Mouse (Mus musculus) limb, embryonic 14.5 days (tissue): ENCODE data around the gene Sapcd2. TPM values are rescaled to one million over a fixed set of nuclear protein-coding genes. Genes with fewer than 3 reads are reported as not detected.

ENCODE experiments used
- ATAC-seq: fragments of 200-750 bp; cut with Nextera tagmentation; 2 replicates; pipeline ENCODE4 v1.8.0; 2017; ENCODE audit warnings: low read depth, moderate number of reproducible peaks, moderate TSS enrichment; ENCODE audit not compliant: low FRiP score
- DNase-seq: peaks from one replicate; pipeline ENCODE4 v3.0.0-alpha.2; 2015; ENCODE audit warnings: low spot score
- H3K27ac ChIP-seq: fragments of 300-500 bp; sonication (generic); replicated peaks from 2 replicates; pipeline ENCODE4 v1.5.1; 2014; ENCODE audit warnings: low read depth, mild to moderate bottlenecking, low read length, moderate library complexity, mixed read lengths
- H3K27me3 ChIP-seq: fragments of 300-500 bp; sonication (generic); 2 replicates; pipeline ENCODE4 v1.6.1; 2014; ENCODE audit warnings: low read length, mixed read lengths; ENCODE audit not compliant: control insufficient read depth, insufficient read depth
- H3K36me3 ChIP-seq: fragments of 300-500 bp; sonication (generic); 2 replicates; pipeline ENCODE4 v1.6.1; 2014; ENCODE audit warnings: mild to moderate bottlenecking, low read length, moderate library complexity, mixed read lengths; ENCODE audit not compliant: control insufficient read depth, insufficient read depth
- H3K4me1 ChIP-seq: fragments of 300-500 bp; sonication (generic); 2 replicates; pipeline ENCODE4 v1.6.1; 2014; ENCODE audit warnings: antibody characterized with exemption, low read length, mixed read lengths; ENCODE audit not compliant: control insufficient read depth, insufficient read depth
- H3K4me2 ChIP-seq: fragments of 300-500 bp; sonication (generic); replicated peaks from 2 replicates; pipeline ENCODE4 v1.6.1; 2014; ENCODE audit warnings: low read depth, mild to moderate bottlenecking, low read length, moderate library complexity; ENCODE audit not compliant: severe bottlenecking
- H3K4me3 ChIP-seq: fragments of 300-500 bp; sonication (generic); replicated peaks from 2 replicates; pipeline ENCODE4 v1.5.1; 2014; ENCODE audit warnings: low read length
- H3K9ac ChIP-seq: fragments of 300-500 bp; sonication (generic); 2 replicates; pipeline ENCODE4 v1.6.1; 2014; ENCODE audit warnings: mild to moderate bottlenecking, low read depth, low read length, moderate library complexity; ENCODE audit not compliant: severe bottlenecking
- H3K9me3 ChIP-seq: fragments of 300-500 bp; sonication (generic); 2 replicates; pipeline ENCODE4 v1.6.1; 2016; ENCODE audit warnings: low read length; ENCODE audit not compliant: control insufficient read depth
- POLR2A ChIP-seq: fragments of 200-500 bp; IDR thresholded peaks from 2 replicates; pipeline ENCODE4 v1.8.0; 2012; ENCODE audit warnings: inconsistent platforms, mild to moderate bottlenecking, moderate library complexity, borderline replicate concordance; ENCODE audit not compliant: insufficient read depth, insufficient read length; ENCODE audit errors: extremely low read depth
- WGBS: fragments of 180-500 bp; shearing (Covaris S2); extraction: QIAGEN DNeasy Blood & Tissue Kit; methylation state at CpG from one replicate; pipeline ENCODE4 v1.1.7; 2014; 5-methylcytosine and 5-hydroxymethylcytosine counted together
- polyA plus RNA-seq, 2 experiments: library from polyadenylated mRNA; depleted of rRNA in 1 of 2; stranded (reverse) in 1 of 2; unstranded in 1 of 2; fragments of >200 nt; fragmentation: Nextera tagmentation in 1 of 2; extraction: Ambion mirVana in 1 of 2; gene quantifications; 2 replicates each; pipeline versions ENCODE4 v1.2.1 to v1.2.3; 2012 to 2014

The Sapcd2 gene
- polyA plus RNA-seq, 2 experiments: 33.1 to 42.5 TPM

DNA sequence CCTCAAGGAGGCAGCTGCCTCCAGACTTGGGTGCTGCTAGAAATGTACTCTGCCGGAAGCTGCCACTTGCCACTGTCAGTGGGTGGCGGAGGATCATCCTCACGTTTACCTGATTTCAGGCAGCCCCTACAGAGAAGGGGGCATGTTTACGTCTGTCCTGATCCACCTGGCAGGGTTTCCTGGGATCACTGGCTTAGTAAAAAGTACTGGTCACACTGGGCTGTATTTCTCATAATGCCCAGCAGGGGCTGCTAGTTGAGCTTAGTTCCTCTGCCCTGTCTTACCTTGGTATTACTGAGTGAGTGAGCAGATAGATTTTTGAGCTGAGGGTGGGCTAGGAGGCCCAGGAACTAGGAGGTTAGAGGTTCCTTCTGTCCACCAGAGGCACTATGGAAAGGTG is 4.5 kb downstream of the Sapcd2 start:
- Histone ChIP-seq H3K27ac (no peak overlapping the region), H3K4me2 (no peak overlapping the region), H3K27me3 (no peaks in the 10 kb centered on the region), H3K36me3 (peaks cover 23% of the 10 kb centered on the region), H3K9me3 (no peaks in the 10 kb centered on the region), H3K4me3 (no peak overlapping the region), H3K9ac (no peak overlapping the region), H3K4me1 (peaks cover 20% of the 10 kb centered on the region)
- 68% methylated on average over 4 of the region's 4 CpGs for WGBS
- TF ChIP-seq POLR2A: no peak
- DNase-seq: peak; percentile 58
- ATAC-seq: no peak

- H3K27ac ChIP-seq: no peak overlapping the region
- WGBS: 86% methylated on average over 5 of the region's 5 CpGs
- no peak overlapping the region for H3K4me3 ChIP-seq
- no peak for ATAC-seq
- H3K9me3 ChIP-seq: no peaks in the 10 kb centered on the region
- no peak overlapping the region for H3K4me2 ChIP-seq
- no peaks in the 10 kb centered on the region for H3K4me1 ChIP-seq
- H3K27me3 ChIP-seq: no peaks in the 10 kb centered on the region
- DNase-seq: no peak
- H3K9ac ChIP-seq: no peak overlapping the region
- no peaks in the 10 kb centered on the region for H3K36me3 ChIP-seq
- no peak for TF ChIP-seq POLR2A
Measured at GRCm38 (mm10) chr2:25384492-25384891, 12.4 kb downstream of the Sapcd2 start.

DNA sequence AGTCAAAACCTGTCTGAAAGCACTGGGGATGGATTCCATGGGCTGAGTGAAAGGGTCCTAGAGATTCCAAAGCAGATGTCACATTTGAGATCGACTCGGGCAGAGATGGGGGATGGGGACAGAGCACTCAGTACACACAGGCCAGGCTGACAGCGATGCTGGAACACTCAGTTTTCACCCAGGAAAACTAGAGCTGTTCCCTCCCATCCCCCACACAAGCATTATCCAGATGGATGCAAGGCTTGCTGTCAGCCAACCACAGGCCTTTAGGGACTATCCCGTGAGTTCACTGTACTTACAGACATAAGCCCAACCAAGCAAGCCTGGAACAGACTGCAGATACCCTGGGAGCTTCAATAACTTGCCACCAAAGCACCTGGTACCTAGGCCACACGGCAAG is 19.1 kb downstream of the Sapcd2 start:
- Histone ChIP-seq H3K9me3 (no peaks in the 10 kb centered on the region), H3K4me1 (0 out of 2 replicates have a peak, but pooled peaks cover 7% of the 10 kb centered on the region), H3K9ac (no peak overlapping the region), H3K27ac (no peak overlapping the region), H3K36me3 (no peaks in the 10 kb centered on the region), H3K4me2 (no peak overlapping the region), H3K27me3 (peaks cover 18% of the 10 kb centered on the region), H3K4me3 (no peak overlapping the region)
- no peak for DNase-seq
- no peak for ATAC-seq
- TF ChIP-seq POLR2A: no peak
- WGBS: 64% methylated on average over 5 of the region's 5 CpGs

DNA sequence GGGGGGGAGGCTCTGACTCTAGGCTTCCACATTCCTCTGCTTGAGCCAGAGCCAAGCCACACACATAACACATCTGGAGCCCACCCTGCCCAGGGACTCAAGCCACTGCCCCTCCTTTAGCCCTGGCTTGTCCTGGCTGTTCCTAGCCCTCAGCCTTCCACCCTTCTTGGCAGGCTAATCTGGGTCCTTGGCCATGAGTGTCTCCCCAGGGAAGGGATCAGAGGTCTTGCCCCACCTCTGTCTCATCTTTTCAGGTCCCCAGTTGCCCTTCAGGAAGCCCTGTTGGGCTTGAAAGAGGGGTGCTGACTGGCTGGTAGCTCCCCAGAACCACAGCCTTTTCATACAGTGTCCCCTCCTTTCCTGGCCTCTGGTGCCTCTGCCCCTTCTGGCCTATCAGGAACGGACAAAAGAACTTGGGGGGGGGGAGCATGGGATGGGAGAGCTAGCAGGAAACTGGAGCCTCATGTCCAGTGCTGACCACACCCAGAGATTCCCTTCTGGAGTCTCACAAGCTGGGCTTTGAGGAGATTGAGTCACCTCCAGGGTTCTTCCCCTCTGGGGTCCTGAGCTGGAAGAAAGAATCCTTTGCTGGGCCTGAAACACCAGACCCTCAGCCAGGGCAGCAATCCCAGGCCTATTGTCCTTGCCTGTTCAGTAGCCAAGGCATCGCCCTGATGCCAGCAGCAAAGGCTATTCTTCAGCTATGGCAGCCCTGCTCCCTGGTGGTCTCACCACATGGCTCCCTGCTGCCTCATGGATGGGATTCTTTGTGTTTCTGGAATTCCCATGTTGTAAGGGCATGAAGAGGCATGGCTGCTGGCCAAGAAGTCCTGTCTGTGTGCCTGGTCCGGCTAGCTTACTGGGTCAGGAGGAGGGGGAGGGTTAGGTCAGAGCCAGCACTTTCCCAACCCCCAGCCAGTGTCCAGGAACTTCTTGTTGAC is 22.4 kb downstream of the Sapcd2 start:
- TF ChIP-seq POLR2A: no peak
- H3K4me3 ChIP-seq: no peak overlapping the region
- DNase-seq: peak; percentile 20
- no peak overlapping the region for H3K4me2 ChIP-seq
- 44% methylated on average over 3 of the region's 3 CpGs for WGBS
- ATAC-seq: no peak
- H3K9me3 ChIP-seq: no peaks in the 10 kb centered on the region
- 0 out of 2 replicates have a peak, but pooled peaks cover 7% of the 10 kb centered on the region for H3K4me1 ChIP-seq
- peaks cover 41% of the 10 kb centered on the region for H3K27me3 ChIP-seq
- H3K36me3 ChIP-seq: no peaks in the 10 kb centered on the region
- no peak overlapping the region for H3K9ac ChIP-seq
- H3K27ac ChIP-seq: no peak overlapping the region

- peak within 1 kb of the TSS; percentile 31 for H3K4me3 ChIP-seq
- TF ChIP-seq POLR2A: no peak
- H3K36me3 ChIP-seq: no peaks in the 10 kb centered on the region
- H3K27ac ChIP-seq: no peak within 1 kb of the TSS
- no peaks in the 10 kb centered on the region for H3K9me3 ChIP-seq
- peak within 1 kb of the TSS; percentile 46 for H3K4me2 ChIP-seq
- no peak for ATAC-seq
- H3K27me3 ChIP-seq: peaks cover 55% of the 10 kb centered on the region
- H3K4me1 ChIP-seq: 0 out of 2 replicates have a peak, but pooled peaks cover 7% of the 10 kb centered on the region
- 1% methylated on average over 57 of the region's 57 CpGs for WGBS
- no peak within 1 kb of the TSS for H3K9ac ChIP-seq
- DNase-seq: no peak
Measured at GRCm38 (mm10) chr2:25395721-25396596, 23.8 kb downstream of the Sapcd2 start, which contains the start of gene Entpd2. Entpd2 (plus strand) TSS chr2:25395874.
